Mouse (Mus musculus): ENCODE results near the gene Dctd. TPM values are rescaled to one million over a fixed set of nuclear protein-coding genes. Genes with fewer than 3 reads are reported as not detected.

Gene Dctd
- 2.3 and 2.7 TPM in 2 replicates for polyA plus RNA-seq (2012; ENCODE audit: low replicate concordance)

GRCm38 (mm10) chr8:48098792-48099191, at the start of gene Dctd:
Gene Dctd, plus strand, starts transcription at chr8:48099092.

Other genes with a start within 250 kb of the Dctd start
- gene Wwc2, start 108.2 kb upstream of the Dctd start, polyA plus RNA-seq (2012; ENCODE audit: low replicate concordance): 1.6 TPM in 2 replicates